Mouse (Mus musculus): ENCODE data around the gene Gucy2e. TPM values are rescaled to one million over a fixed set of nuclear protein-coding genes. Genes with fewer than 3 reads are reported as not detected.

The Gucy2e gene
- polyA plus RNA-seq, 1 experiment from 2014 or later = 0.06 TPM

Other genes with a start within 250 kb of the Gucy2e start
- gene Pfas, start 228.6 kb downstream of the Gucy2e start, polyA plus RNA-seq (2016; fragmentation: Nextera tagmentation; extraction: Ambion mirVana) = 70.5 and 72.8 TPM in 2 replicates
- 79.6 and 86.1 TPM in 2 replicates for gene Ctc1, start 221.1 kb downstream of the Gucy2e start, polyA plus RNA-seq (2016; fragmentation: Nextera tagmentation; extraction: Ambion mirVana)
- 227 and 236 TPM in 2 replicates for gene Aurkb, start 191.4 kb downstream of the Gucy2e start, polyA plus RNA-seq (2016; fragmentation: Nextera tagmentation; extraction: Ambion mirVana)
- gene Borcs6, start 177.3 kb downstream of the Gucy2e start, polyA plus RNA-seq (2016; fragmentation: Nextera tagmentation; extraction: Ambion mirVana) = 3.8 and 4.1 TPM in 2 replicates
- gene Tmem107, start 166.2 kb downstream of the Gucy2e start, polyA plus RNA-seq (2016; fragmentation: Nextera tagmentation; extraction: Ambion mirVana) = 60.8 and 61.0 TPM in 2 replicates
- gene Vamp2, start 148.5 kb downstream of the Gucy2e start, polyA plus RNA-seq (2016; fragmentation: Nextera tagmentation; extraction: Ambion mirVana) = 51.3 and 57.6 TPM in 2 replicates
- 7.3 and 9.0 TPM in 2 replicates for gene Per1, start 141.8 kb downstream of the Gucy2e start, polyA plus RNA-seq (2016; fragmentation: Nextera tagmentation; extraction: Ambion mirVana)
- gene Hes7, start 116.6 kb downstream of the Gucy2e start, polyA plus RNA-seq (2016; fragmentation: Nextera tagmentation; extraction: Ambion mirVana) = 0.16 and 0.17 TPM in 2 replicates
- gene 9130213A22Rik, start 114.4 kb downstream of the Gucy2e start, polyA plus RNA-seq (2016; fragmentation: Nextera tagmentation; extraction: Ambion mirVana) = 0.11 and 0.16 TPM in 2 replicates
- gene Aloxe3, start 111.1 kb downstream of the Gucy2e start, polyA plus RNA-seq (2016; fragmentation: Nextera tagmentation; extraction: Ambion mirVana) = 0.26 and 0.28 TPM in 2 replicates
- gene Alox12b, start 80.0 kb downstream of the Gucy2e start, polyA plus RNA-seq (2016; fragmentation: Nextera tagmentation; extraction: Ambion mirVana) = 0.05 TPM in 1 of 2 replicates, not detected in the other
- 0.10 TPM in 1 of 2 replicates, not detected in the other for gene Alox8, start 39.2 kb downstream of the Gucy2e start, polyA plus RNA-seq (2016; fragmentation: Nextera tagmentation; extraction: Ambion mirVana)
- 37.7 and 44.2 TPM in 2 replicates for gene Cntrob, start 86.7 kb upstream of the Gucy2e start, polyA plus RNA-seq (2016; fragmentation: Nextera tagmentation; extraction: Ambion mirVana)
- 170 and 179 TPM in 2 replicates for gene Trappc1, start 86.9 kb upstream of the Gucy2e start, polyA plus RNA-seq (2016; fragmentation: Nextera tagmentation; extraction: Ambion mirVana)
- 1.1 and 1.2 TPM in 2 replicates for gene Kcnab3, start 89.2 kb upstream of the Gucy2e start, polyA plus RNA-seq (2016; fragmentation: Nextera tagmentation; extraction: Ambion mirVana)
- gene Rnf227, start 103.4 kb upstream of the Gucy2e start, polyA plus RNA-seq (2016; fragmentation: Nextera tagmentation; extraction: Ambion mirVana) = 17.0 and 19.7 TPM in 2 replicates
- gene Chd3, start 132.4 kb upstream of the Gucy2e start, polyA plus RNA-seq (2016; fragmentation: Nextera tagmentation; extraction: Ambion mirVana) = 40.7 and 44.9 TPM in 2 replicates
- 131 and 136 TPM in 2 replicates for gene Naa38, start 158.5 kb upstream of the Gucy2e start, polyA plus RNA-seq (2016; fragmentation: Nextera tagmentation; extraction: Ambion mirVana)
- 47.3 and 54.6 TPM in 2 replicates for gene Cyb5d1, start 158.6 kb upstream of the Gucy2e start, polyA plus RNA-seq (2016; fragmentation: Nextera tagmentation; extraction: Ambion mirVana)
- 23.3 and 23.4 TPM in 2 replicates for gene Tmem88, start 161.2 kb upstream of the Gucy2e start, polyA plus RNA-seq (2016; fragmentation: Nextera tagmentation; extraction: Ambion mirVana)
- gene Kdm6b, start 176.6 kb upstream of the Gucy2e start, polyA plus RNA-seq (2016; fragmentation: Nextera tagmentation; extraction: Ambion mirVana) = 31.7 TPM in 2 replicates

Data from forebrain, embryonic 10.5 days (tissue).